Mouse (Mus musculus): Measurements from ENCODE around the gene Tub. TPM values are rescaled to one million over a fixed set of nuclear protein-coding genes. Genes with fewer than 3 reads are reported as not detected.

Gene Tub
- polyA plus RNA-seq, 1 experiment from 2014 or later, result 11.0 TPM

DNA sequence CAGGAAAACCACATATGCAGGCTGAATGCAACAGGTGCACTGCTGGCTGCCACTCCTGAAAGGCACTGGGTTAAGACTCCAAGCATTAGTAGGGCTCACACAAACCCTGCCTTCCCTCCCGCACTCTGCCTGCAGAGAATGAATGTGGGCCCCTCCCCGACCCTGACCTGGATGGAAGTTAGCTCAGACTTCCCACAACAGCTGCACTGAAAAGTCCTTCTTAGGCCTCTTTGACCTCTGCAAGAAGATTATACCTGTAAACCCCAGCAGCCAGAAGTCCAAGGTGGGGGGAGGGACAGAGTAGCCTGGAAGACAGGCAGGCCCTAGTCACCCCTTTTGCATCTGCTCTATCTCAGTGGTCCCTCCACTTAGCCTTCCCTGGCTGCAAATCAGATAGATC is 837 bp upstream of the Tub start:
- no peak for DNase-seq (ENCODE audit: low spot score)
- H3K4me3 ChIP-seq, result no peak overlapping the region
- no peak overlapping the region for H3K27ac ChIP-seq
- H3K9me3 ChIP-seq, result no peaks in the 10 kb centered on the region
- WGBS, result 36% methylated on average over 2 of the region's 2 CpGs
- peaks cover 24% of the 10 kb centered on the region for H3K36me3 ChIP-seq
- H3K4me1 ChIP-seq (replicated peaks), result peaks cover 26% of the 10 kb centered on the region
- H3K27me3 ChIP-seq (ENCODE audit: insufficient read depth, poor library complexity, severe bottlenecking), result peaks cover 54% of the 10 kb centered on the region

- Histone ChIP-seq H3K4me1 (replicated peaks) (peaks cover 26% of the 10 kb centered on the region), H3K36me3 (peaks cover 10% of the 10 kb centered on the region; the same call in 1 of the 2 replicates), H3K27ac (0 out of 2 replicates have a peak overlapping the region, but pooled peaks have one; percentile 25), H3K27me3 (ENCODE audit: insufficient read depth, poor library complexity, severe bottlenecking) (peaks cover 54% of the 10 kb centered on the region), H3K4me3 (peak overlapping the region; percentile 67), H3K9me3 (no peaks in the 10 kb centered on the region)
- DNase-seq (ENCODE audit: low spot score), result peak; percentile 57
- WGBS, result under 1% methylated on average over 52 of the region's 52 CpGs
These were observed 709 bp downstream of the Tub start for GRCm38 (mm10) chr7:108950762-108951331.

DNA sequence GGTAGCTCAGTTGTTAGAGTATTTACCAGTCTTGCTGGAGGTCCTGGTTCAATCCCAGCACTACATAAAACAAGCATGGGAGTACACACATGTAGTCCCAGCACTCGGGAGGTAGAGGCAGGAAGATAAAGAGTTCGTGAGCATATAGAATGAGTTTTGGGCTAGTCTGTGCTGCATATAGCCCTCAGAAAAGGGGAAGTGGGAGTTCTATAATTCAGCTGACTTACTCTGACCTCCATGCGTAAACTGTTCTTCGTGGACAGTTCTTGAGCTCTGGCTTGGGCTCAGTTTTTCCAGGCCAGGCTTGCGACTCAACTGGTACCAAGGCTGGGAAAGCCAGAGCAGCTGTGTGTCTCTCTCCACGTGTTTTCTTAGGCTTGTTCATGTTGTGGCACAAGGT is 2.7 kb downstream of the Tub start:
- no peak overlapping the region for H3K27ac ChIP-seq
- H3K4me3 ChIP-seq, result no peak overlapping the region
- H3K9me3 ChIP-seq, result no peaks in the 10 kb centered on the region
- DNase-seq (ENCODE audit: low spot score), result no peak
- H3K27me3 ChIP-seq (ENCODE audit: insufficient read depth, poor library complexity, severe bottlenecking), result peaks cover 54% of the 10 kb centered on the region
- WGBS, result 86% methylated on average over 6 of the region's 6 CpGs
- no peaks in the 10 kb centered on the region for H3K36me3 ChIP-seq
- H3K4me1 ChIP-seq (replicated peaks), result peaks cover 26% of the 10 kb centered on the region

DNA sequence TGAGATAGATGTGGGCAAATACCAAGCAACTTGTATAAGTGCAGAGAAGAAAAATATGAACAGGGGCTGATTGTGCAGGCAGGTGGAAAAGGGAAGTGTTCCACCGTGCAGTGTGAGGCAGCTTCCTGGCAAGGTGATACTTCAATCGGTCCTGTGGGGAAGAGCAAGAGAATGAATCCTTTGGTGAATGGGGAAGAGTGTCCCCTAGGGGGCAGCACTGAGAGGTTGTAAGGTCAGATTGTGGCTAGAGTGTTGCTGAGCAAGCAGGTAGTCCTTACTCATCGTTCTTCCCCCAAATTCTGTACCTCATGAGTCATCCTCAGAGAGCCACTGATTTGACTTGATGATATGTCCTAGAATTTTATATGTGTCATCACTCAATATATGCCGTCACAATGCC is 4.0 kb downstream of the Tub start:
- Histone ChIP-seq H3K4me1 (replicated peaks) (peaks cover 20% of the 10 kb centered on the region), H3K4me3 (no peak overlapping the region), H3K27me3 (ENCODE audit: insufficient read depth, poor library complexity, severe bottlenecking) (peaks cover 45% of the 10 kb centered on the region), H3K9me3 (no peaks in the 10 kb centered on the region), H3K27ac (no peak overlapping the region), H3K36me3 (no peaks in the 10 kb centered on the region)
- DNase-seq (ENCODE audit: low spot score), result peak; percentile 42
- WGBS, result 62% methylated on average over 4 of the region's 4 CpGs

- H3K4me1 ChIP-seq (replicated peaks), result no peaks in the 10 kb centered on the region
- no peak overlapping the region for H3K4me3 ChIP-seq
- H3K27me3 ChIP-seq (ENCODE audit: insufficient read depth, poor library complexity, severe bottlenecking), result peaks cover 10% of the 10 kb centered on the region
- no peak overlapping the region for H3K27ac ChIP-seq
- DNase-seq (ENCODE audit: low spot score), result no peak
- H3K9me3 ChIP-seq, result no peaks in the 10 kb centered on the region
- H3K36me3 ChIP-seq, result no peaks in the 10 kb centered on the region
- 81% methylated on average over 2 of the region's 2 CpGs for WGBS
These were observed 7.6 kb downstream of the Tub start for GRCm38 (mm10) chr7:108957734-108958133.

DNA sequence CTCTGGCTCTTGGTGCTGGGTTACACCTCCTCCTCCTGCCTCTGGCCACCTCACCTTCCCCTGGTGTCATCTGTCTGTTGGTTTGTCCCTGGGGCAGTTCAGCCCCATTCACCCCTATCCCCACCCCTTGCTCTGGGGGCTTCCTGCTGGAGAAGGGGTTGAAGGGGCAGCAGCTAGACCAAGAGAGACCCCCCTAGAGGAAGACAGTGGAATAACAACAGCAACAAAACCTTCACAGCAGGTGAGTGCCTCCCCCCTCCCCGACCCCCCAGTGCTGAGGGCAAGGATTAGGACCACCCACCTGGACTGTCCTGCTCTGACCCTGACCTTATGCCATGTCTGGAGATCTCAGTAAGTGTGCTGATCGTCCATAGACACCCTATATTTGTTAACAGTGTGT is 15.8 kb downstream of the Tub start:
- Histone ChIP-seq H3K4me1 (replicated peaks) (peaks cover 13% of the 10 kb centered on the region; the same call in 1 of the 2 replicates), H3K27ac (no peak overlapping the region), H3K27me3 (ENCODE audit: insufficient read depth, poor library complexity, severe bottlenecking) (peaks cover 24% of the 10 kb centered on the region), H3K4me3 (no peak overlapping the region), H3K36me3 (no peaks in the 10 kb centered on the region), H3K9me3 (no peaks in the 10 kb centered on the region)
- WGBS, result 29% methylated on average over 2 of the region's 2 CpGs
- DNase-seq (ENCODE audit: low spot score), result no peak

DNA sequence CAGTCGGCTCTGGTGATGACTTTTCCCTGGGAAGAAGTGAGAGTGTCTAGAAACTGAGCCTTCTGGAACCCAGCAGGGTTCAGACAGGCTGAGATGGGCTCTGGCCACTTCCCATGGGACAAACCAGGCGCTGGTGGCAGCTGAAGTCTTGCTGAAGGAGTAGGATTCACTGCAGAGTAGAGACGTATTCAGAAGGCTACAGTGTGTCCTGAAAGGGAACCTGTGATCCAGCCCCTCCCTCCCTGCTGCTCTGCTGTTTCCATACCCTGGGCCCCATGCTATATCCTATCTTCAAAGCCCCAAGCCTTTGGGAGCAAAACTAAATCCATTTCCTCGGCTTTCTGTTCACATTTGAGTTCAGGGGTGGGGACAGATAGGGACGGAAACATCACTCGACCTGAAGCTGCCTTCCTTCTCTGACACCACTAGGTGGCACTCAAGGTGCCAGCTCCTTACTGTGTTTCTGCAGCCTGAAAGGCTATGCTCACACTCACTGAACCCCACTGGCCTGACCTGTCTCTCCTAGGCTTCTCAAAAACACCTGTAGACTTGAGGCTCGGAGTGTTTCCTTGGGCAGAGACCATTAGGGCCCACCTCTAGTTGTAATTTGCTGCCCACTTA is 16.7 kb downstream of the Tub start:
- Histone ChIP-seq H3K27me3 (ENCODE audit: insufficient read depth, poor library complexity, severe bottlenecking) (peaks cover 32% of the 10 kb centered on the region), H3K4me1 (replicated peaks) (peaks cover 16% of the 10 kb centered on the region), H3K27ac (no peak overlapping the region), H3K36me3 (no peaks in the 10 kb centered on the region), H3K4me3 (no peak overlapping the region), H3K9me3 (no peaks in the 10 kb centered on the region)
- peak; percentile 48 for DNase-seq (ENCODE audit: low spot score)
- 34% methylated on average over 7 of the region's 7 CpGs for WGBS

DNA sequence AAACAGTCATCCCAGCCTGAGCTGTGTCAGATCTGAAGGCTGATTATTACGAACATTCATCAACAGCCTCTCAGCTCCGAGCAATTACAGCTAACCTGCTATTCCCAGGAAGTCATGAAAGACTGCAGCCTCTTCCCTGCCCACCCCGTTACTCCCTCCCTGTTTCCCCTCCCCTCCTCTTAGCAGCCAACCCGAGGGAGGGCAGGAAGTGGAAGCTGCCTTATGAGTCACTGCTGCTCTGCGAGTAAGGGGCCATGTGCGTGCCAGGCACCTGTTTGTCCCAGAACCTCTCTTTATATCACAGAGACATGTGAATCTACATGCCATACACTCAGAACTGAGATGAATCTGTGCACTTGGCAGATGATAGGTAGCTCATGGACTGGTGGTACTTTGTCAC is 18.1 kb downstream of the Tub start:
- Histone ChIP-seq H3K4me3 (no peak overlapping the region), H3K36me3 (no peaks in the 10 kb centered on the region), H3K27me3 (ENCODE audit: insufficient read depth, poor library complexity, severe bottlenecking) (peaks cover 35% of the 10 kb centered on the region), H3K4me1 (replicated peaks) (peaks cover 30% of the 10 kb centered on the region), H3K27ac (no peak overlapping the region), H3K9me3 (no peaks in the 10 kb centered on the region)
- DNase-seq (ENCODE audit: low spot score), result no peak
- 53% methylated on average over 6 of the region's 6 CpGs for WGBS

DNA sequence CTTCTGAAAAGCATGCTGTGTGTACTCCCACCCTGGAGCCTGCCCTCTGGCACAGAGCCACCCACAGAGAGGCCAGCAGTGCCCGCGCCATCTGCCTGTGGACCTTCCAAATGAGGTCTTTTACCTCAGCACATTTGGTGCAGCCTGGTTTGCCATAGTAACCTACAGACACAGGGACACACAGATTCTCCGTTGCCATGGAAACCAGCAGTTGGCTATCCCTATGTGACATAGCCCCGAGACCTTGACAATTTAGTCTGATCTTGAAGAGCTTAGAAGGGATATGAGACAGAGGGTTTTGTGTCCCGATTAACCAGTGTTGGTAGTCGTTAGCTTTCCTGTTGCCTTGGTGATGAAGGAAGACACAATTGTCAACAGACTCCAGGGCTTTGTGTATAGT is 22.1 kb downstream of the Tub start:
- no peak overlapping the region for H3K4me3 ChIP-seq
- peak; percentile 54 for DNase-seq (ENCODE audit: low spot score)
- H3K36me3 ChIP-seq, result no peaks in the 10 kb centered on the region
- H3K9me3 ChIP-seq, result no peaks in the 10 kb centered on the region
- H3K4me1 ChIP-seq (replicated peaks), result peaks cover 20% of the 10 kb centered on the region
- 41% methylated on average over 6 of the region's 6 CpGs for WGBS
- H3K27me3 ChIP-seq (ENCODE audit: insufficient read depth, poor library complexity, severe bottlenecking), result peaks cover 36% of the 10 kb centered on the region
- 0 out of 2 replicates have a peak overlapping the region, but pooled peaks have one; percentile 60 for H3K27ac ChIP-seq

GRCm38 (mm10) chr7:108985934-108986708 is 36.0 kb downstream of the Tub start:
- no peaks in the 10 kb centered on the region for H3K4me1 ChIP-seq (replicated peaks)
- H3K9me3 ChIP-seq, result no peaks in the 10 kb centered on the region
- H3K27ac ChIP-seq, result no peak overlapping the region
- H3K36me3 ChIP-seq, result no peaks in the 10 kb centered on the region
- H3K27me3 ChIP-seq (ENCODE audit: insufficient read depth, poor library complexity, severe bottlenecking), result no peaks in the 10 kb centered on the region
- no peak overlapping the region for H3K4me3 ChIP-seq
- WGBS, result 93% methylated on average over 2 of the region's 3 CpGs
- DNase-seq (ENCODE audit: low spot score), result no peak

GRCm38 (mm10) chr7:108991207-108991606 is 41.1 kb downstream of the Tub start:
- H3K36me3 ChIP-seq, result no peaks in the 10 kb centered on the region
- H3K4me1 ChIP-seq (replicated peaks), result no peaks in the 10 kb centered on the region
- 85% methylated on average over 9 of the region's 9 CpGs for WGBS
- H3K27me3 ChIP-seq (ENCODE audit: insufficient read depth, poor library complexity, severe bottlenecking), result no peaks in the 10 kb centered on the region
- no peaks in the 10 kb centered on the region for H3K9me3 ChIP-seq
- no peak for DNase-seq (ENCODE audit: low spot score)
- H3K4me3 ChIP-seq, result no peak overlapping the region
- H3K27ac ChIP-seq, result no peak overlapping the region

GRCm38 (mm10) chr7:108993230-108993629 is 43.1 kb downstream of the Tub start:
- Histone ChIP-seq H3K36me3 (no peaks in the 10 kb centered on the region), H3K4me1 (replicated peaks) (no peaks in the 10 kb centered on the region), H3K27me3 (ENCODE audit: insufficient read depth, poor library complexity, severe bottlenecking) (no peaks in the 10 kb centered on the region), H3K4me3 (no peak overlapping the region), H3K27ac (no peak overlapping the region), H3K9me3 (no peaks in the 10 kb centered on the region)
- DNase-seq (ENCODE audit: low spot score), result no peak
- WGBS, result 86% methylated on average over 7 of the region's 7 CpGs

GRCm38 (mm10) chr7:108993881-108994291 is 43.7 kb downstream of the Tub start:
- H3K36me3 ChIP-seq, result no peaks in the 10 kb centered on the region
- no peak overlapping the region for H3K4me3 ChIP-seq
- 88% methylated on average over 3 of the region's 3 CpGs for WGBS
- H3K9me3 ChIP-seq, result no peaks in the 10 kb centered on the region
- no peaks in the 10 kb centered on the region for H3K4me1 ChIP-seq (replicated peaks)
- DNase-seq (ENCODE audit: low spot score), result no peak
- H3K27ac ChIP-seq, result no peak overlapping the region
- no peaks in the 10 kb centered on the region for H3K27me3 ChIP-seq (ENCODE audit: insufficient read depth, poor library complexity, severe bottlenecking)
